Mouse (Mus musculus) macrophage (primary cell): ENCODE results near the gene Cts3. TPM values are rescaled to one million over a fixed set of nuclear protein-coding genes. Genes with fewer than 3 reads are reported as not detected.
"Not testable (repeated sequence)": the region's sequence is repeated elsewhere in the genome, so short reads cannot be mapped to it uniquely, and the experiment has no call there.

Experiments
- H3K27ac ChIP-seq: fragments of 350-480 bp; formaldehyde crosslinking; 2 replicates; pipeline ENCODE4 v1.9.0; 2021
- H3K36me3 ChIP-seq: fragments of 350-480 bp; formaldehyde crosslinking; 2 replicates; pipeline ENCODE4 v1.9.0; 2021; ENCODE audit errors: inconsistent target
- H3K4me3 ChIP-seq: fragments of 350-480 bp; formaldehyde crosslinking; 2 replicates; pipeline ENCODE4 v1.9.0; 2021; ENCODE audit errors: inconsistent target
- H3K79me2 ChIP-seq: fragments of 350-480 bp; formaldehyde crosslinking; 2 replicates; pipeline ENCODE4 v1.9.0; 2021; ENCODE audit errors: inconsistent target
- WGBS: methylation state at CpG from one replicate; pipeline ENCODE4 v1.1.7; 2026; ENCODE audit warnings: inconsistent platforms; ENCODE audit not compliant: missing documents; 5-methylcytosine and 5-hydroxymethylcytosine counted together
- polyA plus RNA-seq: library from polyadenylated mRNA; stranded (reverse); fragments of 250-400 nt; gene quantifications from 3 replicates; pipeline ENCODE4 v1.2.4, GENCODE M21; 2018; ENCODE audit warnings: inconsistent platforms
- total RNA-seq, 78 experiments: library from RNA; depleted of rRNA; stranded (reverse); fragments of 250-400 nt; gene quantifications; 1 replicate in 9 of 78; 2 replicates in 24 of 78; 3 replicates in 43 of 78; 4 replicates in 2 of 78; pipeline ENCODE4 v1.2.4; 2018; ENCODE audit warnings: inconsistent platforms in 56 of 78

Cts3 gene
- not detected for total RNA-seq (2018; cell fraction: chromatin; rRNA removed)
- total RNA-seq (2018; cell fraction: cytosol; rRNA removed) = not detected
- not detected for total RNA-seq (2018; cell fraction: nucleus; rRNA removed)
- not detected in 3 replicates for polyA plus RNA-seq

- H3K36me3 ChIP-seq = no peaks in the 10 kb centered on the region
Measured at GRCm38 (mm10) chr13:61570027-61570426, at the start of gene Cts3. Cts3 (minus strand) TSS chr13:61570127.

GRCm38 (mm10) chr13:61568074-61568473, 1.9 kb downstream of the Cts3 start, which contains the start of gene Gm49352:
Gm49352 (minus strand) TSS chr13:61568174.
- H3K36me3 ChIP-seq, H3K27ac ChIP-seq, H3K79me2 ChIP-seq, H3K4me3 ChIP-seq: not testable (repeated sequence)
- WGBS = no CpG with 5 or more reads among the region's 1 CpGs

More at GRCm38 (mm10) chr13:61570027-61570426, at the start of gene Cts3:
- H3K27ac ChIP-seq = no peak within 1 kb of the TSS
- no peak within 1 kb of the TSS for H3K4me3 ChIP-seq
- H3K79me2 ChIP-seq = no peaks in the 10 kb centered on the region

GRCm38 (mm10) chr13:61541631-61542030, 28.3 kb downstream of the Cts3 start, which contains the start of gene Ctsm:
Ctsm (minus strand) TSS chr13:61541839.
- Histone ChIP-seq H3K36me3 (no peaks in the 10 kb centered on the region), H3K79me2 (no peaks in the 10 kb centered on the region), H3K27ac (no peak within 1 kb of the TSS), H3K4me3 (no peak within 1 kb of the TSS)
- 75% methylated on average over 4 of the region's 4 CpGs for WGBS

Other genes with a start within 250 kb of the Cts3 start
- gene Cts7, start 211.9 kb downstream of the Cts3 start, polyA plus RNA-seq = not detected in 3 replicates
- not detected in 3 replicates for gene Ctsm, start 28.3 kb downstream of the Cts3 start, polyA plus RNA-seq
- not detected in 3 replicates for gene Gm49352, start 2.0 kb downstream of the Cts3 start, polyA plus RNA-seq